Mouse (Mus musculus): ENCODE data around the gene Tmem163. TPM values are rescaled to one million over a fixed set of nuclear protein-coding genes. Genes with fewer than 3 reads are reported as not detected.

Tmem163 gene
- polyA plus RNA-seq, 1 experiment from 2014 or later: 44.2 TPM

DNA sequence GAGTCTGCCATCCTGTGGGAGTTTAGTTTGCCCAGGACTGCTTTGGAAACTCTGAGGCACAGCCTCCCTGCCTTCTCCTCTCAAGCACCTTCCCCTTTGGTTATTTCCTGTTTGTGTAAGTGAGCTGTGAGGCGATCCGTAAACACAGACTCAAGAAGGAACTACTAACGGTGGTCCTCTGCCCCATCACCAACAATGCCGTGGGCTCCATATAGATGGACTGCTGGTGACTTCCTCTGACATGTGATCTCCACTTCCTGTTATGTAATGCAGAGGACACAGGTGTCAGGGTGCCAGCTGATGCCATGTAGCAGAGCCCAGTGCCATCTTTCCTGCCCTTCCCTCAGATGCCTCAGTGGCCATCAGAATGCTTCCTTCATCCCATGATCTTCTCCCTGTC lies 209.2 kb downstream of the Tmem163 start:
- Histone ChIP-seq H3K4me1 (no peaks in the 10 kb centered on the region), H3K27me3 (replicated peaks) (no peaks in the 10 kb centered on the region), H3K9ac (no peak overlapping the region), H3K4me3 (no peak overlapping the region), H3K4me2 (replicated peaks) (no peak overlapping the region), H3K36me3 (no peaks in the 10 kb centered on the region), H3K9me3 (no peaks in the 10 kb centered on the region), H3K27ac (no peak overlapping the region)
- no peak for ATAC-seq (ENCODE audit: low FRiP score, low read depth)
- WGBS: 94% methylated on average over 4 of the region's 4 CpGs

- Histone ChIP-seq H3K36me3 (no peaks in the 10 kb centered on the region), H3K4me3 (no peak overlapping the region), H3K4me1 (no peaks in the 10 kb centered on the region), H3K4me2 (replicated peaks) (no peak overlapping the region), H3K27me3 (replicated peaks) (no peaks in the 10 kb centered on the region), H3K9me3 (no peaks in the 10 kb centered on the region), H3K27ac (no peak overlapping the region), H3K9ac (no peak overlapping the region)
- WGBS: 96% methylated on average over 5 of the region's 5 CpGs
- ATAC-seq (ENCODE audit: low FRiP score, low read depth): no peak
These were observed 212.1 kb downstream of the Tmem163 start for GRCm38 (mm10) chr1:127467238-127467637.

- Histone ChIP-seq H3K9me3 (no peaks in the 10 kb centered on the region), H3K4me3 (no peak overlapping the region), H3K4me2 (replicated peaks) (no peak overlapping the region), H3K27ac (no peak overlapping the region), H3K9ac (no peak overlapping the region), H3K36me3 (no peaks in the 10 kb centered on the region), H3K4me1 (no peaks in the 10 kb centered on the region), H3K27me3 (replicated peaks) (no peaks in the 10 kb centered on the region)
- WGBS: 74% methylated on average over 6 of the region's 6 CpGs
- no peak for ATAC-seq (ENCODE audit: low FRiP score, low read depth)
These were observed 214.1 kb downstream of the Tmem163 start for GRCm38 (mm10) chr1:127465292-127465691.

GRCm38 (mm10) chr1:127464041-127464440 lies 215.3 kb downstream of the Tmem163 start:
- Histone ChIP-seq H3K9me3 (no peaks in the 10 kb centered on the region), H3K36me3 (no peaks in the 10 kb centered on the region), H3K27ac (no peak overlapping the region), H3K27me3 (replicated peaks) (no peaks in the 10 kb centered on the region), H3K4me2 (replicated peaks) (no peak overlapping the region), H3K4me3 (no peak overlapping the region), H3K9ac (no peak overlapping the region), H3K4me1 (no peaks in the 10 kb centered on the region)
- WGBS: 65% methylated on average over 6 of the region's 6 CpGs
- ATAC-seq (ENCODE audit: low FRiP score, low read depth): no peak

GRCm38 (mm10) chr1:127461017-127461416 lies 218.3 kb downstream of the Tmem163 start:
- no peaks in the 10 kb centered on the region for H3K9me3 ChIP-seq
- peaks cover 7% of the 10 kb centered on the region for H3K4me1 ChIP-seq
- 78% methylated on average over 9 of the region's 9 CpGs for WGBS
- no peak overlapping the region for H3K4me3 ChIP-seq
- H3K4me2 ChIP-seq (replicated peaks): no peak overlapping the region
- no peaks in the 10 kb centered on the region for H3K27me3 ChIP-seq (replicated peaks)
- H3K27ac ChIP-seq: no peak overlapping the region
- ATAC-seq (ENCODE audit: low FRiP score, low read depth): 0 out of 2 replicates have a peak, but pooled peaks have one; percentile 42
- no peak overlapping the region for H3K9ac ChIP-seq
- H3K36me3 ChIP-seq: no peaks in the 10 kb centered on the region

GRCm38 (mm10) chr1:127459576-127459975 lies 219.8 kb downstream of the Tmem163 start:
- no peak overlapping the region for H3K4me2 ChIP-seq (replicated peaks)
- H3K36me3 ChIP-seq: no peaks in the 10 kb centered on the region
- no peak overlapping the region for H3K27ac ChIP-seq
- H3K4me1 ChIP-seq: peaks cover 7% of the 10 kb centered on the region
- H3K4me3 ChIP-seq: no peak overlapping the region
- no peaks in the 10 kb centered on the region for H3K27me3 ChIP-seq (replicated peaks)
- WGBS: 58% methylated on average over 7 of the region's 7 CpGs
- no peak overlapping the region for H3K9ac ChIP-seq
- H3K9me3 ChIP-seq: no peaks in the 10 kb centered on the region
- ATAC-seq (ENCODE audit: low FRiP score, low read depth): no peak

- H3K27ac ChIP-seq: no peak overlapping the region
- no peaks in the 10 kb centered on the region for H3K27me3 ChIP-seq (replicated peaks)
- WGBS: 6% methylated on average over 6 of the region's 6 CpGs
- H3K4me2 ChIP-seq (replicated peaks): no peak overlapping the region
- H3K4me1 ChIP-seq: peaks cover 7% of the 10 kb centered on the region
- no peak overlapping the region for H3K4me3 ChIP-seq
- no peaks in the 10 kb centered on the region for H3K36me3 ChIP-seq
- no peak overlapping the region for H3K9ac ChIP-seq
- peak; percentile 81 for ATAC-seq (ENCODE audit: low FRiP score, low read depth)
- H3K9me3 ChIP-seq: no peaks in the 10 kb centered on the region
These were observed 220.3 kb downstream of the Tmem163 start for GRCm38 (mm10) chr1:127459015-127459451.

DNA sequence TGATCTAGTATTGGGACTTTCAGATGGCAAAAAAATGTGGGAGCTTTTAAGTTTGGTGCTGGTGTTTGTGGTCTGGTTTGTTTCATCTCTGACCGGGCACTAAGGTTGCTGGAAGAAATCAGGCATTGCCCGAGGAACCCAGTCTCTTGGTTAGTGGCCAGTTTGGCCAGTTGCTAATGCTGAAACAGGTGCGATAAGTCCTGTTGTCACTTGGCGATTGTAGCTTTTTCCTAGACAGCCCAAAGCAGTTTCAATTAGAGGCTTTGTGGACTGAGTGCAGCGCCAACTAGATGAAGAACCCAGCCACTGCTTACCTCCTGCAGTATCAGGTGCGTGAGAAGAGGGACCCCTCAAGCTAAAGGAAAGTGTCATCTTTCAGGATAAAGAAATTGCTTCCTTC lies 226.0 kb downstream of the Tmem163 start:
- 92% methylated on average over 6 of the region's 6 CpGs for WGBS
- H3K4me1 ChIP-seq: peaks cover 2% of the 10 kb centered on the region; the same call in 1 of the 2 replicates
- H3K27ac ChIP-seq: no peak overlapping the region
- no peak overlapping the region for H3K9ac ChIP-seq
- H3K27me3 ChIP-seq (replicated peaks): no peaks in the 10 kb centered on the region
- no peaks in the 10 kb centered on the region for H3K9me3 ChIP-seq
- no peak overlapping the region for H3K4me3 ChIP-seq
- no peak overlapping the region for H3K4me2 ChIP-seq (replicated peaks)
- peaks cover 12% of the 10 kb centered on the region for H3K36me3 ChIP-seq
- no peak for ATAC-seq (ENCODE audit: low FRiP score, low read depth)

- Histone ChIP-seq H3K36me3 (peaks cover 11% of the 10 kb centered on the region), H3K4me1 (peaks cover 18% of the 10 kb centered on the region), H3K4me3 (no peak overlapping the region), H3K27ac (no peak overlapping the region), H3K27me3 (replicated peaks) (no peaks in the 10 kb centered on the region), H3K9me3 (no peaks in the 10 kb centered on the region), H3K4me2 (replicated peaks) (no peak overlapping the region), H3K9ac (no peak overlapping the region)
- no peak for ATAC-seq (ENCODE audit: low FRiP score, low read depth)
- WGBS: 58% methylated on average over 5 of the region's 5 CpGs
These were observed 234.4 kb downstream of the Tmem163 start for GRCm38 (mm10) chr1:127444836-127445485.

DNA sequence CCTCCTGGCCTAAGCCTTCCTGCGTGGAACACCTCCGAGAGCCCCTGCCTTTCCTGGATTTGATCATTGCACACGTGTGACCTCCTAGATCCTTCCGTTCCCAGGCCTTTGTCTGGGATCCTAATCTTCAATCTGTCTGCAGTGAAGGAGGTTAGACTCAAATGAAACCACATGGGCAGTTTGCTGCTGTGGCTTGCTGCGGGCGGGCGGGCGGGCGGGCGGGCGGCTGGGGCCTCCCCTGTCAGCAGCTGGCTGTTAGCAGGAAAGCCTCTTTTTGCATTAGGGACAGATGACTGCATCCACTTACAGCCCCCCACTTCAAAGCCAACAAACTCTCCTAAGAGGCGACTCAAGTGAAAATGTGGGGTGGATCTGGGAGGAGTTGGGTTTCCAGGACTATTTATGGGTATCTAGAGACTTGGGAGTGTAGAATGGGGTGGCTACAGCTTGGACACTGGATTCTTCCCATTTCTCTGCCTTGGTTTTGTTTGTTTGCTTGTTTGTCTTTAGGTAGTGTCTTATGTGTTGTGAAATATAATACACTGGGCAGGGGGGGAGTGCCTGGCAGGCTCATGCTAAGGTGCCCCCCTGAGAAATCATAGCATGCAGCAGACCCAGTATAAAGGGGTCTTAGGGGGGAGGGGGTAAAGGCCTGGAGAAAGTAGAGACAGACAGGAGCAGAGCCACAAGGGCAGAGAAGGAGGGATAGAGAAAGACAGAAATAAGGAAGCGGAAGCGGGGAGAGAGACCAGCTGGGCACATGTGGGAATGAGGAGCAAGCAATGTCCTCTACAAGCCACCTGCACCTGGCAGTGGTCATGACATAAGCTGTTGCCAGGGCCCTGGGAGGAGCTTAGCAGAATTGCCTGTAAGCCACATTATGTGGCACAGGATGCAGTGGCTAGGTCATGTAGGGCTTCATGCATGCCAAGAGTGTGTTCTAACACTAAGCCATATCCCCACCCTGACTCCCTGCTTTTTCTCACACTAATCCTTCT lies 236.2 kb downstream of the Tmem163 start:
- Histone ChIP-seq H3K9me3 (no peaks in the 10 kb centered on the region), H3K27ac (no peak overlapping the region), H3K36me3 (no peaks in the 10 kb centered on the region), H3K4me3 (no peak overlapping the region), H3K4me2 (replicated peaks) (no peak overlapping the region), H3K9ac (no peak overlapping the region), H3K27me3 (replicated peaks) (no peaks in the 10 kb centered on the region), H3K4me1 (peaks cover 18% of the 10 kb centered on the region)
- 27% methylated on average over 14 of the region's 14 CpGs for WGBS
- 0 out of 2 replicates have a peak, but pooled peaks have one; percentile 22 for ATAC-seq (ENCODE audit: low FRiP score, low read depth)

- Histone ChIP-seq H3K9me3 (no peaks in the 10 kb centered on the region), H3K36me3 (no peaks in the 10 kb centered on the region), H3K4me3 (no peak overlapping the region), H3K27me3 (replicated peaks) (no peaks in the 10 kb centered on the region), H3K4me1 (peaks cover 18% of the 10 kb centered on the region), H3K27ac (no peak overlapping the region), H3K4me2 (replicated peaks) (no peak overlapping the region), H3K9ac (no peak overlapping the region)
- no peak for ATAC-seq (ENCODE audit: low FRiP score, low read depth)
- WGBS: 58% methylated on average over 3 of the region's 3 CpGs
These were observed 237.6 kb downstream of the Tmem163 start for GRCm38 (mm10) chr1:127441736-127442135.

GRCm38 (mm10) chr1:127441007-127441406 lies 238.3 kb downstream of the Tmem163 start:
- peaks cover 18% of the 10 kb centered on the region for H3K4me1 ChIP-seq
- ATAC-seq (ENCODE audit: low FRiP score, low read depth): no peak

More at GRCm38 (mm10) chr1:127441007-127441406, 238.3 kb downstream of the Tmem163 start:
- Histone ChIP-seq H3K27ac (no peak overlapping the region), H3K9me3 (no peaks in the 10 kb centered on the region), H3K27me3 (replicated peaks) (no peaks in the 10 kb centered on the region), H3K4me3 (no peak overlapping the region), H3K9ac (no peak overlapping the region), H3K36me3 (no peaks in the 10 kb centered on the region), H3K4me2 (replicated peaks) (no peak overlapping the region)
- 79% methylated on average over 1 of the region's 1 CpGs for WGBS

Data from neural tube, embryonic 12.5 days (tissue).